Comparison of ENCODE assay signal across 26 mouse cellular contexts in genomic region chr17:64735492-64735891, GRCm38 (mm10).
A peak's percentile ranks its signal among the peaks of the same experiment; 100 is the strongest.
DNase-seq lines count a peak whose midpoint lies in the region; TF ChIP-seq lines count a peak whose summit lies in the region.
"Had no signal": no experiment of that assay in that cellular context is flagged by ENCODE, and none has a peak within 500 bp of the region (broad histone marks: within the 10 kb centered on the region; RNA-seq: fewer than 3 reads in every experiment).

No protein-coding gene starts in this region.

- 58% methylated on average over 4 of the region's 4 CpGs for WGBS in heart, adult 2 months
- 83% methylated on average over 4 of the region's 4 CpGs for WGBS in cerebellum, adult 2 months

- H3K36me3 ChIP-seq in heart, adult 2 months (ENCODE audit: control insufficient read depth, insufficient read depth, low read length) = peaks cover 16% of the 10 kb centered on the region
- H3K36me3 ChIP-seq in megakaryocyte, embryonic 14.5 days (replicated peaks; ENCODE audit: low read length) = peaks cover 57% of the 10 kb centered on the region
- H3K36me3 ChIP-seq: forebrain, embryonic 15.5 days; G1E had no signal

- intact Hi-C loops in heart, adult 2 months (cut with DNase I) = no loop called here
- intact Hi-C loops in heart, postnatal 10 days (cut with DNase I) = no loop called here

- no peak for TF ChIP-seq POLR2A in heart, adult 2 months (IDR thresholded peaks at IDR 0.05; ENCODE audit: insufficient read depth, low read depth, low read length)
- TF ChIP-seq POLR2A in cerebellum, adult 2 months (IDR thresholded peaks at IDR 0.05; ENCODE audit: borderline replicate concordance, insufficient read depth, low read length) = no peak

- H3K4me1 ChIP-seq in heart, adult 2 months (ENCODE audit: control insufficient read depth, insufficient read depth, low read length) = peaks cover 5% of the 10 kb centered on the region
- peaks cover 9% of the 10 kb centered on the region for H3K4me1 ChIP-seq in megakaryocyte, embryonic 14.5 days
- H3K4me1 ChIP-seq in cerebellum, adult 2 months (ENCODE audit: control insufficient read depth, insufficient read depth, low read length) = peaks cover 6% of the 10 kb centered on the region; the same call in 1 of the 2 replicates
- H3K4me1 ChIP-seq: embryonic facial prominence, embryonic 15.5 days; forebrain, embryonic 15.5 days; hindbrain, embryonic 12.5 days; midbrain, embryonic 15.5 days; neural tube, embryonic 13.5 days had no signal

- H3K9me3 ChIP-seq in megakaryocyte, embryonic 14.5 days = no peaks in the 10 kb centered on the region
- H3K9me3 ChIP-seq: embryonic facial prominence, embryonic 15.5 days; forebrain, embryonic 15.5 days; heart, embryonic 10.5 days; hindbrain, embryonic 12.5 days; limb, embryonic 12.5 days; midbrain, embryonic 15.5 days; neural tube, embryonic 13.5 days had no signal

- no peak overlapping the region for H3K4me3 ChIP-seq in heart, adult 2 months
- H3K4me3 ChIP-seq in megakaryocyte, embryonic 14.5 days (replicated peaks) = peak overlapping the region; percentile 23
- no peak overlapping the region for H3K4me3 ChIP-seq in cerebellum, adult 2 months (replicated peaks; ENCODE audit: insufficient read depth, low read depth, low read length)
- H3K4me3 ChIP-seq: embryonic facial prominence, embryonic 15.5 days; forebrain, embryonic 15.5 days; heart, embryonic 10.5 days; hindbrain, embryonic 12.5 days; limb, embryonic 12.5 days; midbrain, embryonic 15.5 days; neural tube, embryonic 13.5 days had no signal

- TF ChIP-seq CTCF in heart, adult 2 months (IDR thresholded peaks at IDR 0.05) = no peak
- TF ChIP-seq CTCF in cerebellum, adult 2 months (IDR thresholded peaks at IDR 0.05; ENCODE audit: borderline replicate concordance, insufficient read depth, low read depth, low read length) = no peak

- peak in 1 of 2 experiments; percentile 24 for DNase-seq in heart, adult 2 months
- DNase-seq in heart, postnatal 10 days = no peak
- DNase-seq in lung, adult 18-20 months = peak; percentile 18 to 54
- no peak for DNase-seq in lung, postnatal 4 days
- DNase-seq in induced T-regulatory cell, adult 2 months (ENCODE audit: low read depth) = peak; percentile 21
- no peak for DNase-seq in embryo, embryonic 9.5 days (ENCODE audit: extremely low spot score)
- DNase-seq in cerebellum, adult 2 months = no peak
- DNase-seq: adrenal gland, postnatal 10 days; cerebellum, adult 18-20 months; cerebellum, postnatal 36 days; gastrocnemius, postnatal 25 days; kidney, adult 8-10 months; liver, postnatal 0 days; retina, postnatal 1 day; right cerebral cortex, postnatal 25 days; spleen, adult 18-20 months had no signal

- no peaks in the 10 kb centered on the region for H3K27me3 ChIP-seq in heart, adult 2 months (ENCODE audit: control insufficient read depth, insufficient read depth, low read length)
- H3K27me3 ChIP-seq in megakaryocyte, embryonic 14.5 days (replicated peaks) = no peaks in the 10 kb centered on the region
- H3K27me3 ChIP-seq in cerebellum, adult 2 months (ENCODE audit: control insufficient read depth, insufficient read depth, low read length) = no peaks in the 10 kb centered on the region
- H3K27me3 ChIP-seq: CH12.LX; embryonic facial prominence, embryonic 15.5 days; forebrain, embryonic 15.5 days; hindbrain, embryonic 12.5 days; limb, embryonic 12.5 days; midbrain, embryonic 15.5 days; neural tube, embryonic 13.5 days had no signal

- no peaks in the 10 kb centered on the region for H3K79me2 ChIP-seq in heart, adult 2 months (replicated peaks; ENCODE audit: control insufficient read depth, insufficient read depth, low read length)

- H3K27ac ChIP-seq in heart, adult 2 months = no peak overlapping the region; the same call in 1 of the 2 replicates
- H3K27ac ChIP-seq in cerebellum, adult 2 months (ENCODE audit: insufficient read depth, low read length) = no peak overlapping the region
- H3K27ac ChIP-seq: embryonic facial prominence, embryonic 15.5 days; forebrain, embryonic 15.5 days; heart, embryonic 10.5 days; hindbrain, embryonic 12.5 days; limb, embryonic 12.5 days; midbrain, embryonic 15.5 days; neural tube, embryonic 13.5 days had no signal

- 0 out of 2 replicates have a peak, but pooled peaks have one; percentile 36 for TF ChIP-seq EP300 in heart, adult 2 months (IDR thresholded peaks at IDR 0.05; ENCODE audit: insufficient read depth, low read depth, low read length)

- no peak overlapping the region for H3K9ac ChIP-seq in heart, adult 2 months (ENCODE audit: low read depth, low read length)
- H3K9ac ChIP-seq: embryonic facial prominence, embryonic 15.5 days; forebrain, embryonic 15.5 days; hindbrain, embryonic 12.5 days; limb, embryonic 12.5 days; liver, postnatal 0 days; midbrain, embryonic 15.5 days; neural tube, embryonic 13.5 days had no signal

Comparison
In these comparisons a context has a peak if more than half of its experiments do, and no peak if none do; other contexts are left out.
1. DNase-seq: peak in lung, adult 18-20 months (2 of 2) and induced T-regulatory cell, adult 2 months (single experiment); none in heart, postnatal 10 days (0 of 2), lung, postnatal 4 days (0 of 2), embryo, embryonic 9.5 days (single experiment) and cerebellum, adult 2 months (0 of 2).